Mouse (Mus musculus): ENCODE measurements around the gene Smyd3.

The Smyd3 gene

DNA sequence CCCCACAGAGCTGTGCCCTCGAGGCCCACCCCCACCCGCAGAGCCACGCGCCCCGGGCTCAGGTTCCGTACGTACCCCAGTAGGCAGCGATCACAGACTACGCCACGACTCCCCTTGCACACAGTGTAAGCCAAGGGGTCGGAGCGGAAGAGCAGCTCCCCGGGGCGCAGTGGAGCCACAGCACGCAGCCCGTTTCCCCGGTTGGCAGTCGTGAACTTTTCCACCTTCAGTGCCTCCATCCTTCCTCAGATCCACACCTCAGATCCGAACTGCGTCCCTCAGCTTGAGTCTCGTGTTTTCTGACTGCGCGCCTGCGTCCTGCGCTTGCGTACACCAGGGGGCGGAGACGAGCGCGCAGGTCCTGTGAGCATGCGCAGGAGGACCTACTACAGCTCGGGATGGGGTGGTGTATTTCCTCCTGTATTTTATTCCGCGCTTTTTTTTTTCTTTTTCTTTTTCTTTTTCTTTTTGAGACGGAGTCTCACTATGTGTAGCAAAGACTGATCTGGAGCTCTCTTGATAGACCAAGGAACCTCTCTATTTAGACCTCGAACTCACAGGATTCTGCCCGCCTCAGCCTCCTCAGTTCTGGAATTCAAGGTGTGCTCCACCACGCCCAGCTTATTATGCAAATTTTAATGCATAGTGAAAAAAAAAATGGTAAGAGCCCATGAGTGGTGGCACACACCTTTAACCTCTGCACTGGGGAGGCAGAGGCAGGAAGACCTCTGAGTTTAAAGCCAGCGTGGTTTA, at the start of gene Smyd3:
Gene Smyd3 (minus strand): TSS at position 329 of the 753 bp plus-strand sequence.
- peak; percentile 82 to 84 for DNase-seq (ENCODE audit: low spot score in 2 of 2)

DNA sequence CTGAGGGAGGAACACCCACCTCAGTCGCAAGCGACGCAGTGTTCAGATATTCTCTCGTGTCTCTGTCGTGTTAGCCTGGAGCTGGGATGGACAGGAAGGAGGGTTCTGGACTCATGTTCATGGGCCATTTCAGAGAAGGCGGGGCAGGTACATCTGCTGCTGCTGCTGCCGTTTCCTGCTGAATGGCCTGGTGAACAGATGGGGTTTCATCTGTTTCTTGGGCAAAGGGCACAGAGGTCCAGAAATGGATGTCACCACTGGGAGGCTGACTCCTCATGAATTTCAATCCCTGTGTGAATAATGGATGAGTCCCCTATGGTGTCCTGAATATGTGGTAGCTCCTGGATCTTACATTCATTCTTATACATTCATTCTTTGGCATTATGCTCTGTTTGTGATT, 49.7 kb upstream of the Smyd3 start:
- DNase-seq (ENCODE audit: low spot score in 2 of 2) = no peak

DNA sequence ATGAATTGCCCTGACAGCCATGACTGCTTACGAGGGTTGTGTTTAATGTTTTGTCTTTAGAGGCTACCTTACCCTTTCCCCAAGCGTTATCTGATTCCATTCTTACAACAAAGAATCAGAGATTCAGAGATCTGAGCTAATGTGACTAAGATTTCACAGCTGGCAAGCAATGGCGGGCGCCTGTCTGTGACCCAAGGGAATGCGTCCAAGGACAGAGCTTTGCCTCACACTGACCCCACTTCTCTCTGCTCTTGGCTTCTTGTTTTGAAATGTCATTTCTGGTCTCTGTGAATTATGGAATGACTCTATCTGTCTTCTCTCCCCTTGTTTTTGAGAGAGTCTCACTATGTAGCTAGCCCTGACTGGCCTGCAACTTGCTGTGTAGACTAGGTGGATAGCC, 46.1 kb upstream of the Smyd3 start:
- no peak for DNase-seq (ENCODE audit: low spot score in 2 of 2)

DNA sequence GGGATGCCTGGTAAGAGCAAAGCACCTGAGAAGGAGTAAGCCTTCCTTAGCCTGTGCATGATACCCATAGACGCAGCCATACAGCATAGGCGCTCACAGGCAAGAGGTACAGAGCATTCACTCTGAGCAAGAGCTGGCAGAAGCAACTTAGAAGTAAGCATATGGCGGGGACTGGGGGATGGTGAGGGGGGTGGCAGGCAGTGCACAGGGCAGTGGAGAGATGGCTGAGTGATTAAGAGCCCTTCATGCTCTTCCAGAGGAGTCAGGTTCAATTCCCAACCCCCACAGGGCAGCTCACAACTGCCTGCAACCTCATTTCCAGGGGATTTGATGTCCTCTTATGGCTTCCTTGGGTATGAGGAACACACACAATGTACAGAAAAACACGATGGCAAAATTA, 45.4 kb upstream of the Smyd3 start:
- no peak for DNase-seq (ENCODE audit: low spot score in 2 of 2)

DNA sequence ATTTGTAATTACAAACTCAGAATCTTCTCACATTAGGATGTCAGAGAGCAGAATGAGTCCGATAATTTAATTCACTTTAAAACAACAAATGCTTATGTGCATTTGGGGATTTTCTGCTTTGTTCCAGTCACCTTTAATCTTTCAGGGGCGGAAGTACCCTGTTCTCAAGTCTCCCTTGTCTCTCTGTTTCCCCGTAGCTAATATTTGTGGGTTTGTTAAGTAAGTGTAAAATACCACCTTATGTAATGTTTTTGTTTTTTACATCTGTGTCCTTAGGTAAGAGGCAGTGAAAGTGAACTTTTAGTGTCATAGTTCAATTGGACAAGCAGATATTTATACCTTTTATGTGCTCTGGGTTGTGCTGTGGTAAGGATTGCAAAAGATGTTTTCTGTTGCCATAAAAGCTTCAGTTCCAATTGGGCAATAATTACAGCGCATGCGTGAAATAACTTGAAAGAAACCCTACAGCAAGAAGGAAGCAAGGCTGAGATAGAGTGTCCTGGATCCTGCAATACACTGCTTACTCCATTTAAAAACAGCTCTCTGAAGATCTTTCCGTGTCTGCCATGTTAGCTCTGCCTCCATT, 43.1 kb upstream of the Smyd3 start:
- no peak for DNase-seq (ENCODE audit: low spot score in 2 of 2)

DNA sequence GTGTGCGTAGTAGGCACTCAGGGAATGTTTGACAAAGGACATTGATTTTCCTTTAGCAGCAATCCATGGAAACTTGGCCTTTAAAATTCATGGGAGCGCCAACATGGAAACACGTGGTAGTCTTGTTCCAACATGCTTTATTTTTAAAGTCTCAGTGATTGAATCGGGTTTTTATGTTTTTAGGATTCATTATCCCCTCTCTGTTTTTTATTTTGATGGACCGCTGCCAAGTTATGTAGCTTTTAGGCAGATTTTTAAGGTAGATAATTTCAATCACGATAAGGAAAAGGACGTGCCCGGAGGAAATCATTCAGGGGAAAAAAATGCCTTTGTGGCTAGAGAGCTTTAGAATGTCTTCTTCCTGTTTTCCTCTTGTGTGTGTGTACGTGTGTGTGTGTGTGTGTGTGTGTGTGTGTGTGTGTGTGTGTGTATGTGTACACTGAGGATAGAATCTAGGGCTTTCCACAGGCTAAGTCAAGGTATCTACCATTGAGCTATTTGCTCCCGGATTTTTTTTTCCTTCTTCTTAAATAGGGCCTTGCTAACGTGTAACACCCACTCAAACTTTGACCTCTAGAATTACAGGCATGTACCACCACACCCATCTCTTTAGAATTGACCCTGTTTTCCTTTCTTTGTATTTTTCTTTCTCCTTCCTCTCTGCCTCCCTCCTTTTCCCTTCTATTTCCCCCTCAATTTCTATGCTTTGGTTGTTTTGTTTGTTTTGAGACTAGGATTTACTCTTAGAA, 41.8 kb upstream of the Smyd3 start:
- no peak for DNase-seq (ENCODE audit: low spot score in 2 of 2)

DNA sequence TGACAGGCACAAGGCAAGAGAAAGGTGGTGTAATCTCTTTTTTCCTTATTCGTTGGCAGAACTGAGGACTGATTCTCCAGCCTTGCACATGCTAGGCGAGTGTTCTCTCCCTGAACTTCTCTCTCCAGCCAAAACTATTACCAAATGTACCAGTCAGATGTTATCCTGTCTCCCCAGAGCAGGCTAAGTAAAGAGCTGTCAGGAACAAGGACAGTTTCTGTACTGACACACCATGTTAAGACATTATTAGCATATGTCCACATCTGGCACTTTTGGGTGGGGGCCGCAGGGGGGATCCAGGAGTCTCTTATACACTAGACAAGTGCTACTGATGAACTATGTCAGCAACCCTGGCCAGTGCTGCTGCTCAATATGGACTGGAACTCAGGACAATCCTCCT, 39.1 kb upstream of the Smyd3 start:
- no peak for DNase-seq (ENCODE audit: low spot score in 2 of 2)

DNA sequence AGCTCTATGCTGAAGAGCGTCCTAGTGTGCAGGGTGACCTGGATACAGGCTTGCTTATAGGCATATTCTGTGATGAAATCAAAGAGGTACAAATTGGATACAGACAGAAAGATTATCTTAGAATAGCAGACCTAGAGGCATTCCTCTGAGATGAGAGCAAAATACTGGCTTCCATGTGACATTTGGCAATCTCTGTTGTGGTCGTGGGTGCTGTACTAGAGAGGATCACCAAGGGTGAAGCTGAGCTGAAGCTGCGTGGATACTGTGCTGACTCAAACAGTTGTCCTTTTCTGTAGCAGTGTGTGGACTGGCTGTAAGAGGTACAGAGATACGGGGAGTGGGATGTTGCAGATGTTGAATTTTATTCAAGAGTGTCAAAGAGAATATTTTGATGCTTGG, 36.1 kb upstream of the Smyd3 start:
- DNase-seq (ENCODE audit: low spot score in 2 of 2) = no peak

DNA sequence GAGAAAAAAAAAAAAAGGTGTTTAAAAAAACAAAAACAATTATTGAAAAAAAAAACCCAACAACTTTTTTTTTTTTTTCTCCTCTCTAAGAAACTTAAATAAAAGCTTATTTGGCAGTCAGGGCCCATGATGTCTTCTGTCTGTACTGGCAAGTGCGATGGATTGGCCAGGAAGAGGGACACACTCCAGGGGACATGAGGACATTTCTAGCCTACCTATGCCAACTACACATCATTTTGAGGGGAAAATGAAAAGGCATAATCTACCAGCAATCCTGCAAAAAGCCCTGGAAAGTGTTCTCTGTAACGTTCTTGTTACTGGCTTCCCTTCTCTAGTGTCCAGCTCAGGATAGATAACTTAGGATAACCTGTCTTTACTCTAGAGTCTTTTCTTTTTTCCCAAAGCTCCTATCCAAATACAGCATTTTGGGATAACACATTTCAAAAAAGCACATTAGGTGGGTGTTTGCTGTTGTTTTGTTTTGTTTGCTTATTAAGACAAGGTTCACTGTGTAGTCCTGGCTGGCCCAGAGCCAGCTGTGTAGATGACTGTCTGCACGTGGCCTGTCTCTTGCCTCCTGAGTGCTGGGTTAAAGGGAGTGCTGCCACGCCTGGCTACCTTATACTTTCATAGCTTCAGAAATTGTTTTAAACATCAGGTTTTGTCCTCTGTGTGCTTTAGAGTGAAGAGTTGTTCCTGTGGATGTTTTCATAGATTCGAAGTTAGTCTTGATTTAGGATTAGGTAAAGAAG, 35.5 kb upstream of the Smyd3 start:
- DNase-seq (ENCODE audit: low spot score in 2 of 2) = no peak

DNA sequence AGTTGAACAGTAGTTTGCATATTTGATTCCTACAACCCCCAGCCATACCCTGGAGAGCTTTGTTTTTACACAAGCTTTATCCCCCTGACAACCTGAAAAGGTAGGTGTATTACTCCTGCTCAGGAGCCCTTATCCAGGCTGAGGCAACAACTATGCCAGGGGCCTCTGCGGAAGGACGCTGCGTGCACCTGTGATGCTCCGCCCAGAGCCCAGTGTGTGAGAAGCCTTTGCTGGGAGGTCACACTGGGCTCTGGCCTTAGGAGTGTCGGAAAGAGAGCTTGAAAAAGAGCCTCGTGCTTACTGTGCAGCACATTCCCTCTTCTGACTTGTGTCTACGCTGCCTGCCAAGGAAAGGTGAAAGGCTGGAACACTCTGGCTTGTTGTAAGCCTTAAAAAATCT, 34.9 kb upstream of the Smyd3 start:
- DNase-seq (ENCODE audit: low spot score in 2 of 2) = no peak

DNA sequence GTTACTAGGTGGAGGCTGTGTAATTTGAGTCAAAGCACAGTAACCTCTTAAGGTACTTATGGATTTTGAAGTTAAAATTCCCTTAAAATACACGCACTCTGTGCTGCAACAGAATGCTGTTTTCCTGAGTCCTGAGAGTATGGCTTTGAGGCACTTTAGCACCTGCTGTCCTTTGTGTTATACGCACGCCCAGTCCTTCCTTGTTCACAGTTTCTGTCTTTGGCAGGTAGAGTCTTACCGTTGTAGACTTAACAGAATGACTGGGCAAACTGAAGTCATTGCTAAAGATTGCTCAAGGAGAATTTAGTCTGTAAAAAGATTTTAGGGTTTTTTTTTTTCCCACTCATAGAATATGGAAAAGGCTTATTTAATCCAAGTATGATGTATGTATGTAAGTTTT, 34.1 kb upstream of the Smyd3 start:
- no peak for DNase-seq (ENCODE audit: low spot score in 2 of 2)

DNA sequence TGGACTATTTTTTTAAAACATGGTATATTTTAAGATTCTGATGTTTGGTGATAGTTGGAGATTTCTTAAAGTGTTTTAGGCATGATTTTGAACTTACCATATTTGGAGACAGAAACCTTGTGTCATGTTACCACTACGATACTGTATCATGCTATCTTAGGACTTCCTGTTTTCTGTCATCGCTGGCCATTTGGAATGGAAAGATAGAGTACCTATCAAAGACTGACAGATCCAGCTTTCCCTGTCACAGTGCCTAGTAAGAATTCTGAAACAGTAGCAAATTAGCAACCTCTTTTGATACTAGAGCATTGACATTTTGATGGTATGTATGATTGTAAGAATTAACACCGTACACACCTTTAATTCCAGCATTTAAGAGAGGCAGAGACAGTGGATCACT, 33.5 kb upstream of the Smyd3 start:
- peak in 1 of 2 experiments; percentile 39 for DNase-seq (ENCODE audit: low spot score in 2 of 2)

DNA sequence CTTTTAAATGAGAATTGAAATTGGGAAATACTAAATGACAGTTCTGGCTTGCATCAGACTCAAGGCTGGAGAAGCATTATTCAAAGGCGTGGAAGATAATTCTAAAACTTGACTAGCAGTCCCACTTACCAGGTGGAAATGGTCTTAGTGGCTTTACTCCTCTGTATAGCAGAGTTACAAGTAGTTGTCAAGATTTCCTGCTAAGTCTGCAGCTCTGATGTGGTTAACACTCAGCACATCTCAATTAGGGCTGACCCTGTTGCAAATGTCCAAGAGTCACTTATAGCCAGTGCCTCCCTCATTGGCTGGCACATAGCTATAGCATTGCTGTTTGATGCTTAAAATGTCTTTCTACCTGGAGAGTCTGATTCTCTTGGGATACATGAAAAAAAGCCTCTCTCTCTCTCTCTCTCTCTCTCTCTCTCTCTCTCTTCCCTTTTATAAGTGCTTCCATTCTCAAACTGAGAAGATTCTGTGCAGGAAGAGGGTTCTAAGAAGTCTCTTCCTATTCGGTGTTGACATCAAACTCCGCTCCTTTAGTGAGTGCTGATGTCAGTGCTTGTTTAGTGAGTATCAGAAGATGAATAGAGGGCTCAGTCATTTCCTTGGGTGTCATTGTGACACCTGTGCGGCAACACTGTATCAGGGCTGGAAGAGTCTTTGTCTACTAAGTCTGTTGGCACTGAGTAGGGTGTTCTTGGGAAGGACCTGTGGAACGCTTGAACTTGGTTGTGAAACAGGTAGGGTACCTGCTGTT, 31.3 kb upstream of the Smyd3 start:
- DNase-seq (ENCODE audit: low spot score in 2 of 2) = no peak

DNA sequence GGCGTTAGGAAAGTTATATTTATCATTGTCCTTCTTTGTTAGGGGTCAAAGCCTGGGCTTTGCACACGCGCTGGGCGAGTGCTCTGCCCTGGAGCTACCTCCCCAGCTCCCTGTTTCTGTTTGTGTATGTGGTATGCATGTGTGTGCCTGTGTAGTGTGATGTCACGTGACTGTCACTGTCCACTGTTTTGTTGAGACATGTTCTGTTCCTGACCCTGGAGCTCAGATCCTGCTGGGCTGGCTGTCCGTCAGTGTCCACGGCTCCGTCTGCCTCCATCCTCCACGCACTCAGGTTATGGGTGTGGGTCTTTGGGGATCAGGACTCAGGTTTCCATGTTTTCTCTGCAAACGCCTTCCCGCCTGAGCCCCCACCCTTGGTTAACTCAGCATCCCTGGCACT, 30.4 kb upstream of the Smyd3 start:
- DNase-seq (ENCODE audit: low spot score in 2 of 2) = no peak

DNA sequence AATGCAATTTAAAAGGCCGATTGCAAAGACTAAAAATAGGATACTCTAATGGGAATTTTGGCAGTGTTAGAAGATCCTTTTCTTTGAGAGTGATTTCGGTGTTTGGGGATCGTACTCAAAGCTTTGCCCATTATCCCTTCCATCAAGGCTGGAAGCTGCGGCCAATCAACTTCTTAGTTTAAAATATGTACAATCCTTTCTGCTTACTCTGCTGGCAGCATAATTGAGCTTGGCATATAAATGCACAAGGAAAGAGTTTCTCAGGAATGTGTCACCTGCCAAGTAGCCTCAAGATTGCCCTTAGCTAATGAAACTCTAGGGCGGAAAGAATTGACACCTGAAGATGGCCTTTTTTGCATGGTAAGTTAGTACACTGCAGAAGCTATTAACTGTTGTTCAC, 29.3 kb upstream of the Smyd3 start:
- DNase-seq (ENCODE audit: low spot score in 2 of 2) = no peak

DNA sequence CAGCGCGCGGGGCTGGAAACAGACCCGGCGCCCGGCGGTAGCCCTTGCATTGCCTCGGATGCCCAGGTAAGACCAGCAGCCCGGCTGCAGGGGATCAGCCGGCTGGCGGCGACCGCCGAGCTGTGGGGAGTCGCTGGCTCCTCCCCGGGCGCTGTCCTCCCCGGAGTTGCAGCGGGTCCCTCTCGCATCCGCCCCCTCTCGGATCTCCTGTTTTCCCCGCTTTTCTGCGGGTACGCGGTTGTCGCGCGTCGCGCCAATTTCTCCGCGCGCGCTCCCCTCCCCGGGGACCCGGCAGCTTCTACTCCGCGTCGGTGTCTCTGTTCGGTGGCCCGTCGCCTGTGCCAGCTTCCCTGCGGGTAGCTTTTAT, 28.7 kb upstream of the Smyd3 start:
- no peak for DNase-seq (ENCODE audit: low spot score in 2 of 2)

DNA sequence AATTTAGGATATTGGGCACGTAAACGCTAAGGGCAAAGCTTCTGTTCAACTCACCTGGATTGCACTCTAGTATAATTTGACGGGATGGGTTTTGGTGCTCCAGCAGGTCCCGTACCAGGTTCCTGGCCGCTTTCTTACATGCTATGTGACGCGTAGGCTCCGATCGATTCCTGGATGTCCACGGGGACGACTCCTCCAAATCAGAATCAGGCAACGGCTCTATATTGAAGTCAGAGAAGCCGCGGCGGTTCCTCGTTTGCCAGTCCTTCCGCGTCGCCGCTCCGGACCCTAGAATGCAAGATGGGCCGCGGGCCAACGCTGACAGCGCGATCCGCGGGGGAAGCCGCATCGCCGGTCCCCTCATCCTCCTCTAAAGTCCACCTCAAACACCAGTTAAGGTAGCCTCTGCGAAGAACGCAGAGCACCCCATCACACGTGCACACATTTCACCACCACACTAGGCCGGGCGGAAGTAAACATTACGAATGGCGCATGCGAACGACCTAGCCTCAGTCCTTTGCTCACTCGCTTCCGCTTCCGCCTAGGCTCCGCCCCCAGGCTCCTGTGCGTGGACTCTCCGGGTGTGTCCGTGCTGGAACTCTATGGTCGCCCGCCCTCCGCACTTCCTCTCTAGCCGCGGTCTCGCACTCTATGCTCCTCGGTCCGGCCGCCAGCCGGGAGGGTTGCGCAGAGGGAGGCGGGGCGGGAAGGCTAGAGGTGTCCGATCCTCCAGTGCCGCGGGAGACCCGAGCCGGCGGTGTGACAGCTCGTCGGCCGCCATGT, 28.1 kb upstream of the Smyd3 start, which contains the start of the genes Tfb2m and Cnst:
Gene Tfb2m (minus strand): TSS at position 500 of the 783 bp plus-strand sequence.
Gene Cnst (plus strand): TSS at position 603 of the 783 bp plus-strand sequence.
- DNase-seq (ENCODE audit: low spot score in 2 of 2) = peak; percentile 99

DNA sequence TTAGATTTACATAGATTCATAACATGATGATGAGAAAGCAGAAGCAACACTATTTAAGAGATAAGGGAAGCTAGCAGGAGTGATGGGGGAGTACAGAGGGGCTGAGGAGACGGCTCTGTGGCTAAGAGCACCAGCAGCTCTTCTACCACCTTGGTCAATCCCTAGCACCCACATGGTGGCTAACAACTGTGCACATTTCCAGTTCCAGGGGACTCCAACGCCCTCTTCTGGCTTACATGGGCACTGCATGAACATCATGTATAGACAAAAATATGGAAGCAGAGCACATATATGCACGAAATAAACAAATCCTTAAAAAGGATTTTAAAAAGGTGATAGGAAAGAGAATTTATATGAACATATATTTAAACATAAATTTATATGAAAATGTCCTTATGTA, 23.7 kb upstream of the Smyd3 start:
- no peak for DNase-seq (ENCODE audit: low spot score in 2 of 2)

DNA sequence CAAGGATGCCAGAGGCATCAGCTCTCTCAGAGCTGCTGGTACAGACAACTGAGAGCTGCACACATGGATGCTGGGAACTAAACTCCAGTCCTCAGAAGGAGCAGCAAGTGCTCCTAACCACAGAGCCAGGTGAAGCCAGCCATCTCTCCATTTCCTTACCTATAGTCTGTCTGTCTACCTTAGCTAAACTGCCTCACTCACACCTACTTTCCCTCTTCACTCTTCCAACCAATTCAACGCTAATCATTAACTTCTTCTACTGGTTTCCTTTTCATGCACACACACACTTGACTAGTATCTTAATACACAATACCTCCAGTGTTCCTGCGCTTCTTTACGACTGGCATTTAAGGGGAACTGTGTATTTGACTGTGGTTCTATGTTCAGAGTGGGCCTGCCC, 22.0 kb upstream of the Smyd3 start:
- no peak for DNase-seq (ENCODE audit: low spot score in 2 of 2)

DNA sequence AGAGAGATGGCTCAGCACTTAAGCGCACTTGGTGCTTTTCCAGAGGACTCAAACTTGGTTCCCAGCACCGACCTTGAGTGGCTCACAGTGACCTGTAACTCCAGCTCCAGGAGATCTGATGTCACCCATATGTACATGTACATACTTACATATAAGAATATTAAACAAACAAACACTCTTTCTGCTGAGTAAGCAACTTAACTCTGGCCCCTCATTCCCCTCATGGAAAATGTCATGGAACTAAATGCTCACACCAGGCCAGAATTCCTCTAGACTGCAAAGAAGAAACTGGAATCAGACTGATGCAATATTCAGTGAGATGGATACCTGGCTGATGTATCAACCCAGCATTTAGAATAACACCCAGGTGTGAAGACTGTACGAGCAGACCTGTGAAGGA, 21.2 kb upstream of the Smyd3 start:
- no peak for DNase-seq (ENCODE audit: low spot score in 2 of 2)

DNA sequence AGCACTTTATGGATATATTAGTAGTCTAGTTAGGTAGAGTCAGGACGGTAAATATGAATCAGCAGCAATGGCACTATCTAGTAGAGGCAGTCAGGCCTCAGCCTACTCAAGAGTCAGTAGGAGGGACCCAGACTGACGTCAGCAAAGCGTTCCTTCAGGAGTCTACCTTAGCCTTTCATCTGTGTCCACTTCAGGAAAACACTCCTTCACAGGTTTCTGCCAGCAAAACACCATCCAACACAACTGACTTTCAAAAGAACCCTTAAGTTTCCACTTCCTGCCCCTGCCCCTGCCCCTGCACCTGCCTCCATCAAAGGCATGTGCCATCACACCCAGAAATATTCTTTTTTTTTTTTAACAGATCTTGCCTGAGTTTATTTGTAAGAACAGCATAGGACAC, 2.1 kb upstream of the Smyd3 start:
- DNase-seq (ENCODE audit: low spot score in 2 of 2) = no peak

All from spleen, postnatal 36 days (tissue).